Comparison of ENCODE assay signal across 7 mouse cellular contexts in genomic region chr10:43172554-43172953, GRCm38 (mm10). TPM values are rescaled to one million over a fixed set of nuclear protein-coding genes. Genes with fewer than 3 reads are reported as not detected.
A peak's percentile ranks its signal among the peaks of the same experiment; 100 is the strongest.
DNase-seq lines count a peak whose midpoint lies in the region; ATAC-seq and TF ChIP-seq lines count a peak whose summit lies in the region.

No protein-coding gene starts in this region.

- H3K4me3 ChIP-seq in lung, embryonic 14.5 days (ENCODE audit: low read depth, low read length): peak overlapping the region; percentile 70
- peak overlapping the region; percentile 88 for H3K4me3 ChIP-seq in forebrain, postnatal 0 days (ENCODE audit: low read depth, low read length)
- peak overlapping the region; percentile 55; the same call in 1 of the 2 replicates for H3K4me3 ChIP-seq in liver, embryonic 13.5 days (replicated peaks)
- H3K4me3 ChIP-seq in stomach, embryonic 16.5 days (replicated peaks; ENCODE audit: low read length): peak overlapping the region; percentile 73

- WGBS in lung, embryonic 14.5 days: 8% methylated on average over 8 of the region's 8 CpGs
- WGBS in forebrain, postnatal 0 days: 5% methylated on average over 8 of the region's 8 CpGs
- WGBS in liver, embryonic 13.5 days (ENCODE audit: insufficient replicate concordance): 12% methylated on average over 8 of the region's 8 CpGs
- 6% methylated on average over 8 of the region's 8 CpGs for WGBS in stomach, embryonic 16.5 days

- no peak overlapping the region for H3K9ac ChIP-seq in lung, embryonic 14.5 days
- peak overlapping the region; percentile 85 for H3K9ac ChIP-seq in forebrain, postnatal 0 days
- no peak overlapping the region for H3K9ac ChIP-seq in liver, embryonic 13.5 days
- H3K9ac ChIP-seq in stomach, embryonic 16.5 days (ENCODE audit: low read length): no peak overlapping the region

- H3K9me3 ChIP-seq in lung, embryonic 14.5 days (ENCODE audit: low read depth, low read length): no peaks in the 10 kb centered on the region
- no peaks in the 10 kb centered on the region for H3K9me3 ChIP-seq in forebrain, postnatal 0 days (ENCODE audit: low read length)
- H3K9me3 ChIP-seq in liver, embryonic 13.5 days (replicated peaks): no peaks in the 10 kb centered on the region
- H3K9me3 ChIP-seq in stomach, embryonic 16.5 days (replicated peaks; ENCODE audit: control insufficient read depth, low read length): no peaks in the 10 kb centered on the region

- no peaks in the 10 kb centered on the region for H3K36me3 ChIP-seq in lung, embryonic 14.5 days (ENCODE audit: insufficient read depth)
- H3K36me3 ChIP-seq in forebrain, postnatal 0 days (ENCODE audit: insufficient read depth): no peaks in the 10 kb centered on the region
- H3K36me3 ChIP-seq in liver, embryonic 13.5 days: no peaks in the 10 kb centered on the region
- no peaks in the 10 kb centered on the region for H3K36me3 ChIP-seq in stomach, embryonic 16.5 days (ENCODE audit: control insufficient read depth, insufficient read depth, low read length)

- peak; percentile 16 for DNase-seq in lung, embryonic 14.5 days
- DNase-seq in lung, postnatal 4 days: no peak
- DNase-seq in forebrain, postnatal 0 days: peak; percentile 25
- no peak for DNase-seq in liver, embryonic 13.5 days
- no peak for DNase-seq in gastrocnemius, postnatal 14 days
- DNase-seq in gastrocnemius, postnatal 25 days: no peak

- peaks cover 3% of the 10 kb centered on the region; the same call in 1 of the 2 replicates for H3K4me1 ChIP-seq in lung, embryonic 14.5 days (ENCODE audit: insufficient read depth)
- peaks cover 11% of the 10 kb centered on the region for H3K4me1 ChIP-seq in forebrain, postnatal 0 days (ENCODE audit: insufficient read depth)
- H3K4me1 ChIP-seq in liver, embryonic 13.5 days (replicated peaks): peaks cover 7% of the 10 kb centered on the region; the same call in 1 of the 2 replicates
- H3K4me1 ChIP-seq in stomach, embryonic 16.5 days (ENCODE audit: control insufficient read depth, insufficient read depth, low read length): peaks cover 12% of the 10 kb centered on the region; the same call in 1 of the 2 replicates

- TF ChIP-seq CTCF in lung, embryonic 14.5 days (IDR thresholded peaks at IDR 0.05; ENCODE audit: low read depth): no peak
- no peak for TF ChIP-seq CTCF in forebrain, postnatal 0 days (IDR thresholded peaks at IDR 0.05; ENCODE audit: low read depth)

- H3K4me2 ChIP-seq in lung, embryonic 14.5 days: peak overlapping the region; percentile 97
- H3K4me2 ChIP-seq in forebrain, postnatal 0 days (ENCODE audit: low read depth): peak overlapping the region; percentile 92
- H3K4me2 ChIP-seq in liver, embryonic 13.5 days: peak overlapping the region; percentile 72
- H3K4me2 ChIP-seq in stomach, embryonic 16.5 days (ENCODE audit: low read depth, low read length): peak overlapping the region; percentile 89

- H3K27ac ChIP-seq in lung, embryonic 14.5 days (ENCODE audit: low read depth): no peak overlapping the region
- H3K27ac ChIP-seq in forebrain, postnatal 0 days (ENCODE audit: low read depth, low read length): no peak overlapping the region
- H3K27ac ChIP-seq in liver, embryonic 13.5 days: no peak overlapping the region
- no peak overlapping the region for H3K27ac ChIP-seq in stomach, embryonic 16.5 days (ENCODE audit: low read length)

- H3K27me3 ChIP-seq in lung, embryonic 14.5 days (ENCODE audit: insufficient read depth, low read length): peaks cover 49% of the 10 kb centered on the region
- no peaks in the 10 kb centered on the region for H3K27me3 ChIP-seq in forebrain, postnatal 0 days (ENCODE audit: insufficient read depth, low read length)
- H3K27me3 ChIP-seq in liver, embryonic 13.5 days: peaks cover 89% of the 10 kb centered on the region
- peaks cover 32% of the 10 kb centered on the region for H3K27me3 ChIP-seq in stomach, embryonic 16.5 days (ENCODE audit: control insufficient read depth, insufficient read depth, low read length)

- intact Hi-C loops in gastrocnemius, postnatal 14 days (cut with DNase I; ENCODE audit: low total_unique reads): loop anchor here (10.0 kb wide), 1 partner anchor 178 kb away; no protein-coding TSS in a partner anchor

- ATAC-seq in lung, embryonic 14.5 days (ENCODE audit: insufficient read depth): no peak
- ATAC-seq in forebrain, postnatal 0 days: no peak
- ATAC-seq in liver, embryonic 13.5 days (ENCODE audit: low read depth): no peak
- ATAC-seq in stomach, embryonic 16.5 days (ENCODE audit: insufficient read depth, low FRiP score): no peak

RNA-seq across cellular contexts. Expression of gene Sobp, which starts 1.8 kb away (rescaled TPM):
- polyA plus RNA-seq in lung, embryonic 14.5 days (2014; fragmentation: Nextera tagmentation; extraction: Ambion mirVana): 0.46 and 0.66 TPM in 2 replicates
- total RNA-seq in forebrain, postnatal 0 days (2014; rRNA removed): 31.5 and 38.3 TPM in 2 replicates
- 16.4 and 19.9 TPM in 2 replicates for polyA plus RNA-seq in forebrain, postnatal 0 days (2015; fragmentation: Nextera tagmentation; extraction: Ambion mirVana)
- 0.02 and 0.03 TPM in 2 replicates for polyA plus RNA-seq in liver, embryonic 13.5 days (2015; fragmentation: Nextera tagmentation; extraction: Ambion mirVana)
- 0.67 and 1.0 TPM in 2 replicates for polyA plus RNA-seq in stomach, embryonic 16.5 days (2015; fragmentation: Nextera tagmentation; extraction: Ambion mirVana)
- 10 to 100 TPM; 13.1 to 21.5 TPM for total RNA-seq in gastrocnemius, postnatal 14 days (2021)
- total RNA-seq in gastrocnemius, postnatal 25 days (2021): 10 to 100 TPM; 22.7 to 24.3 TPM

RNA-seq across cellular contexts. Expression of gene 9030612E09Rik, which starts 1.9 kb away (rescaled TPM):
- 0.30 TPM in 1 of 2 replicates, not detected in the other for polyA plus RNA-seq in lung, embryonic 14.5 days (2014; fragmentation: Nextera tagmentation; extraction: Ambion mirVana)
- 0.77 and 2.2 TPM in 2 replicates for total RNA-seq in forebrain, postnatal 0 days (2014; rRNA removed)
- 2.3 and 2.4 TPM in 2 replicates for polyA plus RNA-seq in forebrain, postnatal 0 days (2015; fragmentation: Nextera tagmentation; extraction: Ambion mirVana)
- polyA plus RNA-seq in liver, embryonic 13.5 days (2015; fragmentation: Nextera tagmentation; extraction: Ambion mirVana): not detected in 2 replicates
- polyA plus RNA-seq in stomach, embryonic 16.5 days (2015; fragmentation: Nextera tagmentation; extraction: Ambion mirVana): 0.44 and 0.50 TPM in 2 replicates
- 1 to 10 TPM; 2.1 to 2.4 TPM for total RNA-seq in gastrocnemius, postnatal 14 days (2021)
- total RNA-seq in gastrocnemius, postnatal 25 days (2021): 1 to 10 TPM; 1.9 to 2.6 TPM

RNA-seq across cellular contexts. Expression of gene Pdss2, which starts 48.7 kb away (rescaled TPM):
- 10.6 and 11.5 TPM in 2 replicates for polyA plus RNA-seq in lung, embryonic 14.5 days (2014; fragmentation: Nextera tagmentation; extraction: Ambion mirVana)
- 20.5 and 21.1 TPM in 2 replicates for total RNA-seq in forebrain, postnatal 0 days (2014; rRNA removed)
- polyA plus RNA-seq in forebrain, postnatal 0 days (2015; fragmentation: Nextera tagmentation; extraction: Ambion mirVana): 14.0 and 18.4 TPM in 2 replicates
- 9.0 and 10.5 TPM in 2 replicates for polyA plus RNA-seq in liver, embryonic 13.5 days (2015; fragmentation: Nextera tagmentation; extraction: Ambion mirVana)
- 11.9 and 12.5 TPM in 2 replicates for polyA plus RNA-seq in stomach, embryonic 16.5 days (2015; fragmentation: Nextera tagmentation; extraction: Ambion mirVana)
- total RNA-seq in gastrocnemius, postnatal 14 days (2021): 10 to 100 TPM; 20.6 to 22.6 TPM
- 10 to 100 TPM; 17.8 to 20.1 TPM for total RNA-seq in gastrocnemius, postnatal 25 days (2021)

Comparison
In these comparisons a context has a peak if more than half of its experiments do, and no peak if none do; other contexts are left out.
1. DNase-seq: peak in lung, embryonic 14.5 days (single experiment) and forebrain, postnatal 0 days (single experiment); none in lung, postnatal 4 days (0 of 2), liver, embryonic 13.5 days (single experiment), gastrocnemius, postnatal 14 days (single experiment) and gastrocnemius, postnatal 25 days (single experiment).
2. Peak in every context shown above with its lines, with median percentiles within 50 percentile points of each other: H3K4me2 ChIP-seq and H3K4me3 ChIP-seq.